Mouse (Mus musculus): ENCODE data around the gene Cdx2. TPM values are rescaled to one million over a fixed set of nuclear protein-coding genes. Genes with fewer than 3 reads are reported as not detected.

The Cdx2 gene
- not detected for polyA plus RNA-seq (2014; fragmentation: Illumina TruSeq; extraction: RNeasy Lipid Tissue Mini Kit (QIAGEN cat#74804); ENCODE audit: insufficient read depth, low read depth, low replicate concordance)

GRCm38 (mm10) chr5:147306638-147307397 is at the start of gene Cdx2:
Gene Cdx2 (minus strand): TSS chr5:147307270.

DNA sequence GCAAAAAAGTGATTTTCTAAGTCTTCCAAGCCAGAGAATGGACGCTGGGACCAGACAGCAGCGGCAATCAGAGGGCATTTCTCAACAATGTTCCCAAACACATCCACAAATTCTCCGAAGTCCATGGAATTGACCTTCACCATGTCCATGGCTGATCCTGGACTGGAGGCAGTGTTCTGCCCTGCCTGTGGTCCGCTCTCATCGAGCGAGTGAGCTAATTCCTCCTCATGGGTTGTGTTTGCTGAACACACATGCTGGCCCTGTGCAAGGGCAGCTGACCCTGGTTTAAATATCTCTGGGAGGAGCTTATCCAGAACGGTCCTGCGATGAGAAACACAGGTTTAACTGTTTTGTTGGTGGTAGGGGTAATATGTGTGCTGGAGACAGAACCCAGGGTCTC is 15.1 kb upstream of the Cdx2 start, which contains the start of gene Urad:
Gene Urad, minus strand, starts transcription at position 258 of the 400 bp plus-strand sequence.

GRCm38 (mm10) chr5:147269926-147270672 is 37.0 kb downstream of the Cdx2 start, which contains the start of gene Pdx1:
Gene Pdx1 (plus strand): TSS chr5:147269959.

Other genes starting within 250 kb of the Cdx2 start
- gene Lnx2, start 230.7 kb downstream of the Cdx2 start, polyA plus RNA-seq (2014; fragmentation: Illumina TruSeq; extraction: RNeasy Lipid Tissue Mini Kit (QIAGEN cat#74804); ENCODE audit: insufficient read depth, low read depth, low replicate concordance), result 8.5 TPM
- gene Polr1d, start 230.2 kb downstream of the Cdx2 start, polyA plus RNA-seq (2014; fragmentation: Illumina TruSeq; extraction: RNeasy Lipid Tissue Mini Kit (QIAGEN cat#74804); ENCODE audit: insufficient read depth, low read depth, low replicate concordance), result 111 TPM
- not detected for gene Gsx1, start 118.6 kb downstream of the Cdx2 start, polyA plus RNA-seq (2014; fragmentation: Illumina TruSeq; extraction: RNeasy Lipid Tissue Mini Kit (QIAGEN cat#74804); ENCODE audit: insufficient read depth, low read depth, low replicate concordance)
- gene Pdx1, start 37.3 kb downstream of the Cdx2 start, polyA plus RNA-seq (2014; fragmentation: Illumina TruSeq; extraction: RNeasy Lipid Tissue Mini Kit (QIAGEN cat#74804); ENCODE audit: insufficient read depth, low read depth, low replicate concordance), result not detected
- gene Urad, start 15.2 kb upstream of the Cdx2 start, polyA plus RNA-seq (2014; fragmentation: Illumina TruSeq; extraction: RNeasy Lipid Tissue Mini Kit (QIAGEN cat#74804); ENCODE audit: insufficient read depth, low read depth, low replicate concordance), result not detected
- 1.6 TPM for gene Flt3, start 93.2 kb upstream of the Cdx2 start, polyA plus RNA-seq (2014; fragmentation: Illumina TruSeq; extraction: RNeasy Lipid Tissue Mini Kit (QIAGEN cat#74804); ENCODE audit: insufficient read depth, low read depth, low replicate concordance)
- gene Pan3, start 122.9 kb upstream of the Cdx2 start, polyA plus RNA-seq (2014; fragmentation: Illumina TruSeq; extraction: RNeasy Lipid Tissue Mini Kit (QIAGEN cat#74804); ENCODE audit: insufficient read depth, low read depth, low replicate concordance), result 24.6 TPM

All from lung, adult 10 weeks (tissue).